Mouse (Mus musculus): ENCODE data around the gene E130308A19Rik.

E130308A19Rik gene

GRCm38 (mm10) chr4:59625998-59626910, at the start of gene E130308A19Rik:
Gene E130308A19Rik (plus strand): TSS chr4:59626211.
- DNase-seq: peak; percentile 85 to 90

GRCm38 (mm10) chr4:59580495-59581281, 45.3 kb upstream of the E130308A19Rik start:
- DNase-seq: peak; percentile 64 to 65

GRCm38 (mm10) chr4:59581314-59582185, 44.5 kb upstream of the E130308A19Rik start, which contains the start of gene Hsdl2:
Gene Hsdl2 (plus strand): TSS chr4:59581563.
- peak; percentile 99 for DNase-seq

GRCm38 (mm10) chr4:59582186-59582585, 43.8 kb upstream of the E130308A19Rik start:
- peak; percentile 14 to 17 for DNase-seq

- peak; percentile 6 to 22 for DNase-seq
These were observed 40.9 kb upstream of the E130308A19Rik start for GRCm38 (mm10) chr4:59585097-59585496.

- no peak for DNase-seq
These were observed 38.7 kb upstream of the E130308A19Rik start for GRCm38 (mm10) chr4:59587215-59587871.

GRCm38 (mm10) chr4:59587872-59588226, 38.2 kb upstream of the E130308A19Rik start:
- no peak for DNase-seq

GRCm38 (mm10) chr4:59594614-59595013, 31.4 kb upstream of the E130308A19Rik start:
- DNase-seq: no peak

- DNase-seq: no peak
These were observed 29.5 kb upstream of the E130308A19Rik start for GRCm38 (mm10) chr4:59596556-59596955.

GRCm38 (mm10) chr4:59602704-59603103, 23.3 kb upstream of the E130308A19Rik start:
- no peak for DNase-seq

- DNase-seq: no peak
These were observed 21.1 kb upstream of the E130308A19Rik start for GRCm38 (mm10) chr4:59604892-59605291.

- DNase-seq: no peak
These were observed 20.5 kb upstream of the E130308A19Rik start for GRCm38 (mm10) chr4:59605501-59605900.

- no peak for DNase-seq
These were observed 15.6 kb upstream of the E130308A19Rik start for GRCm38 (mm10) chr4:59610411-59610810.

GRCm38 (mm10) chr4:59614986-59615385, 11.0 kb upstream of the E130308A19Rik start:
- DNase-seq: peak; percentile 27 to 47

GRCm38 (mm10) chr4:59619611-59620245, 6.3 kb upstream of the E130308A19Rik start:
- DNase-seq: no peak

GRCm38 (mm10) chr4:59625676-59625997, 374 bp upstream of the E130308A19Rik start:
- DNase-seq: no peak

GRCm38 (mm10) chr4:59628255-59628654, 2.2 kb downstream of the E130308A19Rik start:
- DNase-seq: no peak

- no peak for DNase-seq
These were observed 3.3 kb downstream of the E130308A19Rik start for GRCm38 (mm10) chr4:59629076-59629874.

- DNase-seq: no peak
These were observed 4.1 kb downstream of the E130308A19Rik start for GRCm38 (mm10) chr4:59630122-59630521.

GRCm38 (mm10) chr4:59634532-59634931, 8.5 kb downstream of the E130308A19Rik start:
- no peak for DNase-seq

GRCm38 (mm10) chr4:59639163-59639562, 13.2 kb downstream of the E130308A19Rik start:
- DNase-seq: no peak

Measured in cerebellum, postnatal 10 days (tissue).